Mouse (Mus musculus): Measurements from ENCODE around the gene Flrt3. TPM values are rescaled to one million over a fixed set of nuclear protein-coding genes. Genes with fewer than 3 reads are reported as not detected.

Flrt3 gene
- 11.9 and 20.5 TPM in 2 replicates for polyA plus RNA-seq (2011; ENCODE audit: insufficient read length, low read depth, missing spikeins)

DNA sequence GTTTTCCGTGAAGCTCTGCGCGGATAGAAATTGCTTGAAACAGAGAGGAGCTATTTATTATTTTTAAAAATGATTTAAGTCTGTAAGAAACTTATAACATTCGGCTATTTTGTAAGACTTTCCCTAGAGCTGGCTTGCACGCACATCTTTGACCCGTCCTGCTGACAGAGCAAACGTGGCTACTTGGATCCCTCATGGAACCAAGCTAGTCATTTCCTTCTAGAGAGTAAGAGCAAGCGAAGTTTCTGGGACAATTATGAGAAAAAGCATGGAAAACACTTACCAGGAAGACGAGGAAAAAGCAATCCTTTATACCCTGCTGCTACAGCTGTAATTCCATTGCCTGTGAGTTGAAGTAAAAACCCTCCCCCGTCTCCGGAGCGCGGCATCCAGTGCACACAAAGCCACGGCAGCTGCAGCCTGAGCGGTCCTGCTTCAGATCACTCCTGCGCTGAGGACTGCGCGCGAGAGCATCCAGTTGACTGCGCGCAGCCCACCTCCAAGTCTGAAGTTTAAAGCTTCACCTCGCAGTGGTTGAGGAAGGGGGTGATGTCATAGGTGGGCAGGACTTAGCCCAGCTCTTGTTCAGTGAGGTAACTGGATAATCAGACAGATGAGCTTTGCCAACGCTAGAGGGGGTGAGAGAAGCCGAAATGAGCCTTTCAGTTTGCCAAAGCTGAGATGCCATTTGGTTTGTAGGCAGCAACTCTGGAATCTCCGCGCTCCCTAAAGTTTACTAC lies at the start of gene Flrt3:
Gene Flrt3, minus strand, starts transcription at position 507 of the 740 bp plus-strand sequence.
- TF ChIP-seq POLR2A (IDR thresholded peaks at IDR 0.05; ENCODE audit: low read depth, low read length) (peak; percentile 99), CTCF (IDR thresholded peaks at IDR 0.05; ENCODE audit: borderline replicate concordance, insufficient read depth, low read length) (peak; percentile 38; the same call in 1 of the 2 replicates)
- Histone ChIP-seq H3K27ac (ENCODE audit: insufficient read depth, low read length) (0 out of 2 replicates have a peak within 1 kb of the TSS, but pooled peaks have one; percentile 12), H3K4me3 (ENCODE audit: insufficient read depth, low read length) (peak within 1 kb of the TSS; percentile 89)

DNA sequence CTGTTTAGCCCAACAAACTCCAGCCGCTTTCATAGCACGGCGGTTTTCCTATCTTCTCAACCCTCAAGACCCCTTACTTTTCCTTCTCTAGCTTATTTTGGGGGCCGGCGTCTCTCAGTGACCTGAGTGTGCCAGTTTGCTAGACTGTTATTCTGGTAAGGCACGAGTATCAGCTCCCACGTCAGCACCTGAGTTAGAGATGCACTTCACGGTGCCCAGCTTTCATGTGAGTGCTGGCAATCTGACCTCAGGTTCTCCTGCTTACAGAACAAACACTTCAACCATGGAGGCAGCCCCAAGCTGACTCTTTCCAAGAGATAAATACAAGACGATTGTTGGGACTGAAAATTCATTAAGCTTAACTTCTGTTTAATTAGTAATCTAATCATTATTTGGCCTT lies 46.1 kb upstream of the Flrt3 start:
- Histone ChIP-seq H3K27ac (ENCODE audit: insufficient read depth, low read length) (no peak overlapping the region), H3K4me3 (ENCODE audit: insufficient read depth, low read length) (no peak overlapping the region), H3K4me1 (ENCODE audit: control insufficient read depth, insufficient read depth, low read length) (no peaks in the 10 kb centered on the region)
- TF ChIP-seq CTCF (IDR thresholded peaks at IDR 0.05; ENCODE audit: borderline replicate concordance, insufficient read depth, low read length) (no peak), POLR2A (IDR thresholded peaks at IDR 0.05; ENCODE audit: low read depth, low read length) (no peak)

More for the DNA sequence above, at the start of gene Flrt3:
- no peaks in the 10 kb centered on the region for H3K4me1 ChIP-seq (ENCODE audit: control insufficient read depth, insufficient read depth, low read length)

DNA sequence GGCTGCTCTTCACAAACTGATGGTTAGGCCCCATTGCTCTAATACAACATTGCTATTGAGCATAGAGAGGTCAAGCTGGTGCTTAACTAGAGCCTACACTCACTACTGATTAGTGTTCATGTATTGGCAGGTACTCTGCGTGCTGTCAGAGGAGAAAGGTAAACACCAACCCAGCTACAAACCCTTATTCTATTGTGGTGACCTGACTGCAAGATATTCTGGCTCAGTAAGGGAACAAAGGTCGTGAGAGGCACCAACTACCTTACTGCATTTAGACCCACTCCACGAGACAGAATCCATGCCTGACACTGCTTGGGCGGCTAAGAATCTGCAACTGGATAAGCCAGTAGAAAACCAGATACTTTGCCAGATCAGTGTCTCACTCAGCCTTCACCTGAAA lies 44.6 kb upstream of the Flrt3 start:
- Histone ChIP-seq H3K27ac (ENCODE audit: insufficient read depth, low read length) (no peak overlapping the region), H3K4me1 (ENCODE audit: control insufficient read depth, insufficient read depth, low read length) (no peaks in the 10 kb centered on the region), H3K4me3 (ENCODE audit: insufficient read depth, low read length) (no peak overlapping the region)
- no peak for TF ChIP-seq POLR2A (IDR thresholded peaks at IDR 0.05; ENCODE audit: low read depth, low read length)
- no peak for TF ChIP-seq CTCF (IDR thresholded peaks at IDR 0.05; ENCODE audit: borderline replicate concordance, insufficient read depth, low read length)

DNA sequence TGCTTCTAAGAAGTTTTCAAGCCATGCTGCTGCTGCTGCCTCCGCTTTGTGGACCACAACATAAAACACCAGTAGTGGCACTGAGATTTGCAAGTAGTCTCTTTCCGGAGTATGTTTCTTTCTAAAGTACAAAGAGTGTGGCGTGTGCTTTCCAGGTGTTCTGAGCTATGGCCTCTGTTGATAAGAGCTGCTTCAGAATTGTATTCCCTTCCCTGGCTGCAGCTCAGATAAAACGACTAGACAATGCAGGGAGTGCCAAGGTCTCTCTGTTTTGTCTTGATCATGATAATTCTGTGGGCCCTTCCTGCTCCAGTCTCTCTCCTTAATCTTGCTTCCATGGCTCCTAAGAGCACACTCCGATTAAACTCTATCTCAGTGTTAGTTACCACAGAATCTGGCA lies 36.3 kb upstream of the Flrt3 start:
- no peaks in the 10 kb centered on the region for H3K4me1 ChIP-seq (ENCODE audit: control insufficient read depth, insufficient read depth, low read length)
- TF ChIP-seq CTCF (IDR thresholded peaks at IDR 0.05; ENCODE audit: borderline replicate concordance, insufficient read depth, low read length) (no peak), POLR2A (IDR thresholded peaks at IDR 0.05; ENCODE audit: low read depth, low read length) (no peak)
- H3K27ac ChIP-seq (ENCODE audit: insufficient read depth, low read length): no peak overlapping the region
- no peak overlapping the region for H3K4me3 ChIP-seq (ENCODE audit: insufficient read depth, low read length)

DNA sequence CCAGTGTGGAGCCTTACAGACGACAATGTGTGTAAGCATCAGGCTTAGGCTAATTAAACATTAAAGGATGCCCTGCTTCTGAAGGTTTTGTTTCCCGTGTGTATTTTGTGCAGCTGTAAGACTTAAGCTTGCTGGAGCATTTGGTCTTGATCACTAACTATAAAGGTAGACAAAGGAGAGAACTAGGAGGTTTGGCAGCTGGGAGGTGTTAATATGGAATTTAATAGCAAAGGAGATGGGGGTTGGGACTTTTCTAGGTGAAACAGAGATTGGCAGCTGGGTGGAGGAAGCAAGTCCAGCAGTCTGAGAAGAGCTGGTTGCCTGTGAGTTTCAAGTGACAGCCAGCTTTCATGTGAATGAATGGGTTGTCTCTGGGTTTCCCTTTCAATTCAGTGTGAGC lies 34.0 kb upstream of the Flrt3 start:
- TF ChIP-seq CTCF (IDR thresholded peaks at IDR 0.05; ENCODE audit: borderline replicate concordance, insufficient read depth, low read length) (no peak), POLR2A (IDR thresholded peaks at IDR 0.05; ENCODE audit: low read depth, low read length) (no peak)
- Histone ChIP-seq H3K4me3 (ENCODE audit: insufficient read depth, low read length) (no peak overlapping the region), H3K4me1 (ENCODE audit: control insufficient read depth, insufficient read depth, low read length) (no peaks in the 10 kb centered on the region), H3K27ac (ENCODE audit: insufficient read depth, low read length) (no peak overlapping the region)

DNA sequence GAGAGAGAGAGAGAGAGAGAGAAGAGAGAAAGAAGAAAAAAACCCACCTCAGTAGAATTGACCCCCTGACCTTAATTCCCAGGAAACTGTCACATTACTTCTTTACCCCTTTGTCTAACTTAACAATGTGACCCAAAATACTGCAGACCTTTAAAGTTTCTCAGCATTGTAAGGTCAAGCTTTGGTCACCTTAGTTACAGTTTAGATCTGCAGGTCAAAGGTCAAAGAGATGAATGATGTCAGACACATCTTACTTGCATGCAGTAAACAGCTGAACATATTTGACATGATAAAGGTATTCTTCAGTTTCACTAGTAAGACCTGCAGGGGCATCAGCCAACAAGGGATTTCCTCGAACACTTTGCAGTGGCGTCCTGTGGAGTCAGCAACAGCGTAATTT lies 32.9 kb upstream of the Flrt3 start:
- Histone ChIP-seq H3K4me3 (ENCODE audit: insufficient read depth, low read length) (no peak overlapping the region), H3K4me1 (ENCODE audit: control insufficient read depth, insufficient read depth, low read length) (no peaks in the 10 kb centered on the region), H3K27ac (ENCODE audit: insufficient read depth, low read length) (no peak overlapping the region)
- TF ChIP-seq POLR2A (IDR thresholded peaks at IDR 0.05; ENCODE audit: low read depth, low read length) (no peak), CTCF (IDR thresholded peaks at IDR 0.05; ENCODE audit: borderline replicate concordance, insufficient read depth, low read length) (no peak)

DNA sequence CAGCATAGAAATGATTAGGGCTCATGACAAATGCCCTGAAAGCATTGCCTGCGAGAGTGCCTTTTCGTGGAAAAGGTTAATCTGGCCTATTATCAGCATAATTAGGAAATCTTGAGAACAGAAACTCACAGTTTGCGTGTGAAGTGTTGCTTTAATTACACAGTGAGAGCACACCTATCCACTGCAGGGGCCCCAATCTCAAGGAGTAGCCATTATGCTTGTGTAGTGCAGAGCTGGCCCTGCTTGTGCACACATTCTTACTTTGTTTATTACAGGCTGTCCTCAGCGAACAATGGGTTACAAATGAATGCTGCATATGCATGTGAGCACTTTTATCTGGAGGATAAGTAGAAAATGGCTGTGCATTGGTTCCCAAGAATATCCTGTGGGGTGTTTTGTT lies 32.1 kb upstream of the Flrt3 start:
- Histone ChIP-seq H3K4me3 (ENCODE audit: insufficient read depth, low read length) (no peak overlapping the region), H3K27ac (ENCODE audit: insufficient read depth, low read length) (no peak overlapping the region), H3K4me1 (ENCODE audit: control insufficient read depth, insufficient read depth, low read length) (no peaks in the 10 kb centered on the region)
- TF ChIP-seq POLR2A (IDR thresholded peaks at IDR 0.05; ENCODE audit: low read depth, low read length): no peak
- TF ChIP-seq CTCF (IDR thresholded peaks at IDR 0.05; ENCODE audit: borderline replicate concordance, insufficient read depth, low read length): no peak

DNA sequence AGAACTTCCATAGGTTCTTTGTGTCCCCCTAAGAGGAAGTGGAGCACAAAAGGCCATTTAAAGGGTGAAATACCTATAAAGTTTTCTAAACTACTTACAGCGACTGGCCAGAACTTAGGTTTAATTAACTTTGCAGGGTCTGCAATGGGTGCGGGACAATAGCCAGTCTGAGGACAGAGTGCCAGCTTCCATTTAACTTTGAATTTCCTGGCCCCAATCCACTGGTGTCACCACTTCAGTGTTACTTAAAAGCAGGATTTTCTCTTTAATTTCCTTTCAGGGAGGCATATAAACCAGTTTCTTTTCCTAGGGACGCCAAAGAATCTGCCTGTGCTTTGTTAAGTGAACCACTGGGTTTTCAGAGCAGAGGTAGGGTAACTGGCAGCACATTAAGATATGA lies 27.3 kb upstream of the Flrt3 start:
- H3K4me3 ChIP-seq (ENCODE audit: insufficient read depth, low read length): no peak overlapping the region
- no peaks in the 10 kb centered on the region for H3K4me1 ChIP-seq (ENCODE audit: control insufficient read depth, insufficient read depth, low read length)
- TF ChIP-seq CTCF (IDR thresholded peaks at IDR 0.05; ENCODE audit: borderline replicate concordance, insufficient read depth, low read length) (no peak), POLR2A (IDR thresholded peaks at IDR 0.05; ENCODE audit: low read depth, low read length) (no peak)
- H3K27ac ChIP-seq (ENCODE audit: insufficient read depth, low read length): no peak overlapping the region

DNA sequence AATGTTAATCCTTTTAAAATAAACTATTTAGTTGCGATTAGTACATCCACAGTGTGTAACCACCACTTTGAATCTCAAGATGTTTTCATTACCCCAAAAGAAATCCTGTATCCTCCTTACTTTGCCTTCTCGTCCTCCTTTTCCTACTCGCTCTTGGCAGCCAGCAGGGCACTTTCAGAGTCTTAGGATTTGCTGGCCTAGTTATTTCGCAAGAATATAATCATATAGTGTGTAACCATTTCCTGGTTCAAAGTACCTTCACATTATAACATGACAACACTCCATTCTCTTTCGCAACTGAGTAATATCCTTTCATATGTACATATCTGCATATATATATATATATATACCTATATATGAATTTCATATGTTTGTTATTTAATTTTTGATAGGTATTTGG lies 22.6 kb upstream of the Flrt3 start:
- no peaks in the 10 kb centered on the region for H3K4me1 ChIP-seq (ENCODE audit: control insufficient read depth, insufficient read depth, low read length)
- H3K27ac ChIP-seq (ENCODE audit: insufficient read depth, low read length): no peak overlapping the region
- no peak for TF ChIP-seq CTCF (IDR thresholded peaks at IDR 0.05; ENCODE audit: borderline replicate concordance, insufficient read depth, low read length)
- no peak overlapping the region for H3K4me3 ChIP-seq (ENCODE audit: insufficient read depth, low read length)

DNA sequence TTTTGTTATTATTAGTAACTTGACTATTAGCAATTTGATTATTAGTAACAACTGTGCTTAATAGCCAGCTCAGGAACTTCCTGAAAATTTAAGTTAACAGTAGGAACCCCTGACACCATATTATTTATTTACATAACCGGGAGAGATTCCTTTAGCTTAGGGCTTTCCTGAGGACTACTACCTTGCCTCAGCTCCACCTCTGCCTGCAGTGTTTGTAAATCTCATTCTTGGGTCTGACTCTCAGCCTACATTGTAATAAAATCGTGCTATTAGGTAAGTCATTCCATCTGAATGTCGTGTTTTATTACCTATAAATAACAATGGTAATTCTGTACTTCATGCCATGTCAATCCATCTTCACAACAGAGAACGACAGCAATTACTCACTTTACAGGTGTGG lies 21.2 kb upstream of the Flrt3 start:
- no peaks in the 10 kb centered on the region for H3K4me1 ChIP-seq (ENCODE audit: control insufficient read depth, insufficient read depth, low read length)
- TF ChIP-seq CTCF (IDR thresholded peaks at IDR 0.05; ENCODE audit: borderline replicate concordance, insufficient read depth, low read length) (no peak), POLR2A (IDR thresholded peaks at IDR 0.05; ENCODE audit: low read depth, low read length) (no peak)

More for the DNA sequence above, 21.2 kb upstream of the Flrt3 start:
- H3K4me3 ChIP-seq (ENCODE audit: insufficient read depth, low read length): no peak overlapping the region
- no peak overlapping the region for H3K27ac ChIP-seq (ENCODE audit: insufficient read depth, low read length)
